Mouse (Mus musculus) intestine, embryonic 14.5 days (tissue): ENCODE measurements around the gene Gm6020. TPM values are rescaled to one million over a fixed set of nuclear protein-coding genes. Genes with fewer than 3 reads are reported as not detected.

Experiments
- ATAC-seq: fragments of 200-750 bp; cut with Nextera tagmentation; replicated peaks from 2 replicates; pipeline ENCODE4 v1.8.0; 2017; ENCODE audit warnings: low read depth, moderate number of reproducible peaks, moderate TSS enrichment, moderate library complexity; ENCODE audit not compliant: low FRiP score, low TSS enrichment
- DNase-seq: peaks from one replicate; pipeline ENCODE4 v3.0.0-alpha.2; 2018; ENCODE audit warnings: low spot score
- H3K27ac ChIP-seq: fragments of 300-500 bp; sonication (generic); 2 replicates; pipeline ENCODE4 v1.5.1; 2014; ENCODE audit warnings: low read depth, mild to moderate bottlenecking, control low read depth
- H3K27me3 ChIP-seq: fragments of 300-500 bp; sonication (generic); replicated peaks from 2 replicates; pipeline ENCODE4 v1.6.1; 2014; ENCODE audit warnings: low read length, control low read depth; ENCODE audit not compliant: control insufficient read depth, insufficient read depth
- H3K36me3 ChIP-seq: fragments of 300-500 bp; sonication (generic); 2 replicates; pipeline ENCODE4 v1.6.1; 2014; ENCODE audit warnings: low read length, control low read depth; ENCODE audit not compliant: control insufficient read depth, insufficient read depth
- H3K4me1 ChIP-seq: fragments of 300-500 bp; sonication (generic); replicated peaks from 2 replicates; pipeline ENCODE4 v1.6.1; 2014; ENCODE audit warnings: low read length, control low read depth, mixed read lengths; ENCODE audit not compliant: control insufficient read depth, insufficient read depth
- H3K4me2 ChIP-seq: fragments of 300-500 bp; sonication (generic); 2 replicates; pipeline ENCODE4 v1.6.1; 2014; ENCODE audit warnings: low read length
- H3K4me3 ChIP-seq: fragments of 300-500 bp; sonication (generic); 2 replicates; pipeline ENCODE4 v1.5.1; 2014; ENCODE audit warnings: low read depth, low read length, control low read depth, mixed read lengths
- H3K9ac ChIP-seq: fragments of 300-500 bp; sonication (generic); 2 replicates; pipeline ENCODE4 v1.6.1; 2014; ENCODE audit warnings: mild to moderate bottlenecking, low read length
- H3K9me3 ChIP-seq: fragments of 300-500 bp; sonication (generic); 2 replicates; pipeline ENCODE4 v1.6.1; 2016; ENCODE audit warnings: low read length, control low read depth; ENCODE audit not compliant: control insufficient read depth
- WGBS: fragments of 180-500 bp; shearing (Covaris S2); extraction: QIAGEN DNeasy Blood & Tissue Kit; methylation state at CpG from one replicate; pipeline ENCODE4 v1.1.7; 2014; 5-methylcytosine and 5-hydroxymethylcytosine counted together
- polyA plus RNA-seq: library from polyadenylated mRNA; unstranded; fragments of >200 nt; fragmentation: Nextera tagmentation; extraction: Ambion mirVana; gene quantifications from 2 replicates; pipeline ENCODE4 v1.2.1, GENCODE M21; 2014

Gene Gm6020
- polyA plus RNA-seq, 1 experiment from 2014 or later, result not detected

GRCm38 (mm10) chr19:61227941-61228701, 44.4 kb downstream of the Gm6020 start, which contains the start of gene Csf2ra:
Gene Csf2ra (minus strand): TSS chr19:61228429.
- peak within 1 kb of the TSS; percentile 61 for H3K4me3 ChIP-seq
- WGBS, result 56% methylated on average over 36 of the region's 36 CpGs
- no peaks in the 10 kb centered on the region for H3K36me3 ChIP-seq
- peak within 1 kb of the TSS; percentile 97 for H3K27ac ChIP-seq
- DNase-seq, result peak; percentile 55
- H3K27me3 ChIP-seq, result no peaks in the 10 kb centered on the region
- H3K9ac ChIP-seq, result peak within 1 kb of the TSS; percentile 46
- ATAC-seq, result no peak
- peak within 1 kb of the TSS; percentile 61 for H3K4me2 ChIP-seq
- no peaks in the 10 kb centered on the region for H3K4me1 ChIP-seq
- 0 out of 2 replicates have a peak, but pooled peaks cover 2% of the 10 kb centered on the region for H3K9me3 ChIP-seq

Other genes starting within 250 kb of the Gm6020 start
- 43.1 and 43.5 TPM in 2 replicates for gene Zfp950, start 43.0 kb upstream of the Gm6020 start, polyA plus RNA-seq
- gene Gm7102, start 7.6 kb upstream of the Gm6020 start, polyA plus RNA-seq, result 0.24 and 0.40 TPM in 2 replicates
- gene Csf2ra, start 44.5 kb downstream of the Gm6020 start, polyA plus RNA-seq, result 32.0 and 32.6 TPM in 2 replicates
- gene Gm21060, start 113.2 kb downstream of the Gm6020 start, polyA plus RNA-seq, result not detected in 2 replicates